Mouse (Mus musculus): Measurements from ENCODE around the gene Pirb. TPM values are rescaled to one million over a fixed set of nuclear protein-coding genes. Genes with fewer than 3 reads are reported as not detected.

Gene Pirb
- total and polyA plus RNA-seq, 3 experiments: 2.2 to 6.7 (median 2.4) TPM

GRCm38 (mm10) chr7:3694076-3694948 lies 25.9 kb downstream of the Pirb start:
- intact Hi-C loops (cut with DNase I): loop anchor here (5.0 to 10.0 kb wide), 4 partner anchors 47 to 993 kb away; partner anchors contain the start of genes Cnot3, Hspbp1, Leng8 and Prpf31
- H3K79me2 ChIP-seq (replicated peaks; ENCODE audit: control insufficient read depth, insufficient read depth, low read length): no peaks in the 10 kb centered on the region
- no peaks in the 10 kb centered on the region for H3K27me3 ChIP-seq (ENCODE audit: control insufficient read depth, insufficient read depth, low read length)
- 1% methylated on average over 54 of the region's 55 CpGs for WGBS
- peak overlapping the region; percentile 66 for H3K9ac ChIP-seq (ENCODE audit: low read depth, low read length)
- no peaks in the 10 kb centered on the region; the same call in 1 of the 2 replicates for H3K36me3 ChIP-seq (ENCODE audit: control insufficient read depth, insufficient read depth, low read length)
- H3K4me3 ChIP-seq: peak overlapping the region; percentile 72
- H3K27ac ChIP-seq: peak overlapping the region; percentile 97
- H3K4me1 ChIP-seq (ENCODE audit: control insufficient read depth, insufficient read depth, low read length): no peaks in the 10 kb centered on the region; the same call in 1 of the 2 replicates
- TF ChIP-seq POLR2A (IDR thresholded peaks at IDR 0.05; ENCODE audit: insufficient read depth, low read depth, low read length) (no peak), CTCF (IDR thresholded peaks at IDR 0.05) (no peak), EP300 (IDR thresholded peaks at IDR 0.05; ENCODE audit: insufficient read depth, low read depth, low read length) (no peak)
- peak; percentile 74 to 81 for DNase-seq

- under 1% methylated on average over 18 of the region's 18 CpGs for WGBS
- peak overlapping the region; percentile 97 for H3K27ac ChIP-seq
- H3K79me2 ChIP-seq (replicated peaks; ENCODE audit: control insufficient read depth, insufficient read depth, low read length): no peaks in the 10 kb centered on the region
- no peaks in the 10 kb centered on the region for H3K27me3 ChIP-seq (ENCODE audit: control insufficient read depth, insufficient read depth, low read length)
- peak overlapping the region; percentile 66 for H3K9ac ChIP-seq (ENCODE audit: low read depth, low read length)
- TF ChIP-seq EP300 (IDR thresholded peaks at IDR 0.05; ENCODE audit: insufficient read depth, low read depth, low read length) (peak; percentile 75; the same call in 1 of the 2 replicates), CTCF (IDR thresholded peaks at IDR 0.05) (no peak)
- DNase-seq: no peak
- H3K4me3 ChIP-seq: peak overlapping the region; percentile 72
- intact Hi-C loops (cut with DNase I): loop anchor here (1.0 to 10.0 kb wide), 5 partner anchors 10 to 994 kb away; partner anchors contain the start of genes Cnot3, Hspbp1, Leng8 and Prpf31
- no peaks in the 10 kb centered on the region; the same call in 1 of the 2 replicates for H3K36me3 ChIP-seq (ENCODE audit: control insufficient read depth, insufficient read depth, low read length)
- H3K4me1 ChIP-seq (ENCODE audit: control insufficient read depth, insufficient read depth, low read length): no peaks in the 10 kb centered on the region; the same call in 1 of the 2 replicates
Observed at GRCm38 (mm10) chr7:3693809-3694075, 26.4 kb downstream of the Pirb start.

GRCm38 (mm10) chr7:3692987-3693808 lies 27.0 kb downstream of the Pirb start, which contains the start of gene Mboat7:
Gene Mboat7 (minus strand): TSS chr7:3693523.
- Histone ChIP-seq H3K4me3 (peak within 1 kb of the TSS; percentile 72), H3K4me1 (ENCODE audit: control insufficient read depth, insufficient read depth, low read length) (no peaks in the 10 kb centered on the region; the same call in 1 of the 2 replicates), H3K9ac (ENCODE audit: low read depth, low read length) (peak within 1 kb of the TSS; percentile 92), H3K27ac (peak within 1 kb of the TSS; percentile 97), H3K79me2 (replicated peaks; ENCODE audit: control insufficient read depth, insufficient read depth, low read length) (no peaks in the 10 kb centered on the region), H3K36me3 (ENCODE audit: control insufficient read depth, insufficient read depth, low read length) (no peaks in the 10 kb centered on the region; the same call in 1 of the 2 replicates), H3K27me3 (ENCODE audit: control insufficient read depth, insufficient read depth, low read length) (no peaks in the 10 kb centered on the region)
- TF ChIP-seq EP300 (IDR thresholded peaks at IDR 0.05; ENCODE audit: insufficient read depth, low read depth, low read length) (0 out of 2 replicates have a peak, but pooled peaks have one; percentile 4), CTCF (IDR thresholded peaks at IDR 0.05) (no peak), POLR2A (IDR thresholded peaks at IDR 0.05; ENCODE audit: insufficient read depth, low read depth, low read length) (peak; percentile 97)
- peak; percentile 94 to 96 for DNase-seq
- under 1% methylated on average over 55 of the region's 55 CpGs for WGBS
- intact Hi-C loops (cut with DNase I): loop anchor here (1.0 to 10.0 kb wide), 6 partner anchors 10 to 994 kb away; partner anchors contain the start of genes Cnot3, Hspbp1, Leng1 and Leng8

- H3K27me3 ChIP-seq (ENCODE audit: control insufficient read depth, insufficient read depth, low read length): no peaks in the 10 kb centered on the region
- H3K36me3 ChIP-seq (ENCODE audit: control insufficient read depth, insufficient read depth, low read length): no peaks in the 10 kb centered on the region; the same call in 1 of the 2 replicates
- H3K9ac ChIP-seq (ENCODE audit: low read depth, low read length): peak within 1 kb of the TSS; percentile 92
- intact Hi-C loops (cut with DNase I): loop anchor here (1.0 to 10.0 kb wide), 5 partner anchors 27 to 995 kb away; partner anchors contain the start of genes Cnot3, Hspbp1, Leng1 and Leng8
- peak within 1 kb of the TSS; percentile 72 for H3K4me3 ChIP-seq
- no peaks in the 10 kb centered on the region for H3K79me2 ChIP-seq (replicated peaks; ENCODE audit: control insufficient read depth, insufficient read depth, low read length)
- TF ChIP-seq POLR2A (IDR thresholded peaks at IDR 0.05; ENCODE audit: insufficient read depth, low read depth, low read length) (no peak), CTCF (IDR thresholded peaks at IDR 0.05) (peak; percentile 24), EP300 (IDR thresholded peaks at IDR 0.05; ENCODE audit: insufficient read depth, low read depth, low read length) (0 out of 2 replicates have a peak, but pooled peaks have one; percentile 6)
- no peak for DNase-seq
- no peaks in the 10 kb centered on the region; the same call in 1 of the 2 replicates for H3K4me1 ChIP-seq (ENCODE audit: control insufficient read depth, insufficient read depth, low read length)
- under 1% methylated on average over 49 of the region's 49 CpGs for WGBS
- H3K27ac ChIP-seq: peak within 1 kb of the TSS; percentile 97
Observed at GRCm38 (mm10) chr7:3692382-3692986, 27.7 kb downstream of the Pirb start, which contains the start of gene Tsen34. Gene Tsen34 (plus strand): TSS chr7:3692863.

GRCm38 (mm10) chr7:3691919-3692318 lies 28.3 kb downstream of the Pirb start:
- Histone ChIP-seq H3K27me3 (ENCODE audit: control insufficient read depth, insufficient read depth, low read length) (no peaks in the 10 kb centered on the region), H3K36me3 (ENCODE audit: control insufficient read depth, insufficient read depth, low read length) (no peaks in the 10 kb centered on the region; the same call in 1 of the 2 replicates), H3K79me2 (replicated peaks; ENCODE audit: control insufficient read depth, insufficient read depth, low read length) (no peaks in the 10 kb centered on the region), H3K4me1 (ENCODE audit: control insufficient read depth, insufficient read depth, low read length) (no peaks in the 10 kb centered on the region; the same call in 1 of the 2 replicates), H3K27ac (peak overlapping the region; percentile 97), H3K9ac (ENCODE audit: low read depth, low read length) (peak overlapping the region; percentile 92; the same call in 1 of the 2 replicates), H3K4me3 (peak overlapping the region; percentile 72)
- intact Hi-C loops (cut with DNase I): loop anchor here (1.0 to 10.0 kb wide), 5 partner anchors 27 to 995 kb away; partner anchors contain the start of genes Cnot3, Hspbp1, Leng1 and Leng8
- TF ChIP-seq EP300 (IDR thresholded peaks at IDR 0.05; ENCODE audit: insufficient read depth, low read depth, low read length) (no peak), POLR2A (IDR thresholded peaks at IDR 0.05; ENCODE audit: insufficient read depth, low read depth, low read length) (no peak), CTCF (IDR thresholded peaks at IDR 0.05) (no peak)
- WGBS: 28% methylated on average over 3 of the region's 3 CpGs
- DNase-seq: no peak
